Mouse (Mus musculus) erythroblast, embryonic 14.5 days (primary cell): ENCODE results near the gene Gpr158.

Source experiments
- GATA1 ChIP-seq: IDR thresholded peaks from 2 replicates; pipeline ENCODE4 v1.6.1; 2012; ENCODE audit warnings: low read length, inconsistent platforms, mixed read lengths
- TAL1 ChIP-seq: IDR thresholded peaks from 3 replicates; pipeline ENCODE4 v1.6.1; 2012; ENCODE audit warnings: low read length, inconsistent platforms, mixed read lengths

GRCm38 (mm10) chr2:21369171-21369485 is 1.8 kb downstream of the Gpr158 start:
- TF ChIP-seq GATA1 (no peak), TAL1 (no peak)
